Mouse (Mus musculus) cortical plate, adult 2 months (tissue): ENCODE results near the gene Fam198b.

Experiments
- CTCF ChIP-seq: fragments of 200-500 bp; IDR thresholded peaks from 2 replicates; pipeline ENCODE4 v1.5.1; 2011; ENCODE audit warnings: mild to moderate bottlenecking, control low read depth, low read length; ENCODE audit not compliant: insufficient read depth; ENCODE audit errors: extremely low read depth
- POLR2A ChIP-seq: fragments of 200-500 bp; IDR thresholded peaks from 2 replicates; pipeline ENCODE4 v1.6.1; 2011; ENCODE audit warnings: mild to moderate bottlenecking, low read length, control low read depth; ENCODE audit not compliant: insufficient read depth; ENCODE audit errors: extremely low read depth

DNA sequence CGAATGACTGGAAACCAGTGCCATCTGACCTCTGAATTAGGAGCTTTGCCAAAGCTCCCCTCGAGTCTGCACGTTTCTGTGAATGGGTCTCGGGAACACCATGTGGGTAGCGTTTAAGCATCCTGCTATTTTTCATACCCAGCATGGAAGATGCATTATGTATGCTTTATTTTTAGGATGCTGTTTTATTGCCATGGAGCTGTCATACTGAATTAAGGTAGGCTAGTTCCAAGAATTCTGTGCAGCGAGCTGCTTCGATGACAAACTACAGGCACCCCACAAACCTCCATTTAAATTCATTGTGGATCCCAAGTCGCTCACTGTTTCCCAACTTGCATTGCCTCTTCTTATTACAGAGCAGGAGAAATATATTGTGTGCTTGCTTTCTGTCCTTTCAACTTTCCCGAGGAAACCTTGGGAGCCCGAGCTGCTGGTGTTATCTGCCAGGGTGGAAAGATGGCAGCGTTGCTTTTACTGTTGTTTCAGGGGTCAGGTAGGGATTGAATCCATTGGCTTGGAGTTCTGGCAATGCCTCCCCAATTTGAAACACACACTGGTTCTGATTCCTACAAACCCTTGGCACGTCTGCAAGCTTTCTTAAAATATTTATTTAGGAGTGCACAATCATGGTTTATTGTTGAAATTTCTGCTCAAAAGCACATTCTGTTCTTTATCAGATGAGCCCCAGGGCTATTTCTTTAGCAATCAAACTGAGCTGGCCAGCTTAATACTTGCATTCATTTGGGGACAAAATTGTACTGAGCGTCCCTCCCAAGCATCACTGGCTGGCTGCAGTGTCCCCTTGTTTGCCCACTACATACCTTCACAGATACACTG is 13.4 kb downstream of the Fam198b start:
- TF ChIP-seq POLR2A (no peak), CTCF (no peak)
